Mouse (Mus musculus) left cerebral cortex, adult 8-10 months (tissue): Measurements from ENCODE around the gene Itgb6. TPM values are rescaled to one million over a fixed set of nuclear protein-coding genes. Genes with fewer than 3 reads are reported as not detected.

Experiments used
- DNase-seq, 2 experiments: peaks; one replicate each; pipeline ENCODE4 v3.0.0; 2022; ENCODE audit warnings: low spot score in 2 of 2
- total RNA-seq, 4 experiments: library from RNA; stranded (reverse); gene quantifications; 2 replicates each; pipeline ENCODE4 v1.2.4; 2022

Gene Itgb6
- under 1 TPM in 1 of 4 experiments, not detected in 3; 0.14 TPM for total RNA-seq

GRCm38 (mm10) chr2:60722514-60722913, at the start of gene Itgb6:
Gene Itgb6 (minus strand): TSS chr2:60722643.
- peak in 1 of 2 experiments; percentile 33 for DNase-seq

GRCm38 (mm10) chr2:60766420-60766819, 44.0 kb upstream of the Itgb6 start:
- DNase-seq = no peak

- no peak for DNase-seq
These were observed 33.8 kb upstream of the Itgb6 start for GRCm38 (mm10) chr2:60756218-60756617.

GRCm38 (mm10) chr2:60755101-60755500, 32.7 kb upstream of the Itgb6 start:
- no peak for DNase-seq

GRCm38 (mm10) chr2:60751274-60751673, 28.8 kb upstream of the Itgb6 start:
- no peak for DNase-seq

- DNase-seq = no peak
These were observed 28.1 kb upstream of the Itgb6 start for GRCm38 (mm10) chr2:60750591-60750990.

- no peak for DNase-seq
These were observed 26.1 kb upstream of the Itgb6 start for GRCm38 (mm10) chr2:60748585-60748984.

- DNase-seq = no peak
These were observed 25.1 kb upstream of the Itgb6 start for GRCm38 (mm10) chr2:60747590-60747989.

- DNase-seq = no peak
These were observed 22.2 kb upstream of the Itgb6 start for GRCm38 (mm10) chr2:60744674-60745073.

- no peak for DNase-seq
These were observed 17.1 kb upstream of the Itgb6 start for GRCm38 (mm10) chr2:60739389-60740137.

- no peak for DNase-seq
These were observed 8.5 kb upstream of the Itgb6 start for GRCm38 (mm10) chr2:60730929-60731328.

GRCm38 (mm10) chr2:60730024-60730423, 7.6 kb upstream of the Itgb6 start:
- DNase-seq = no peak

GRCm38 (mm10) chr2:60728902-60729585, 6.6 kb upstream of the Itgb6 start:
- DNase-seq = no peak

- no peak for DNase-seq
These were observed 2.2 kb upstream of the Itgb6 start for GRCm38 (mm10) chr2:60724660-60725059.

GRCm38 (mm10) chr2:60722967-60723366, 524 bp upstream of the Itgb6 start:
- no peak for DNase-seq

- no peak for DNase-seq
These were observed 1.5 kb downstream of the Itgb6 start for GRCm38 (mm10) chr2:60720906-60721305.

- DNase-seq = no peak
These were observed 2.2 kb downstream of the Itgb6 start for GRCm38 (mm10) chr2:60720205-60720604.

- DNase-seq = peak in 1 of 2 experiments; percentile 37
These were observed 5.1 kb downstream of the Itgb6 start for GRCm38 (mm10) chr2:60717348-60717747.

- DNase-seq = no peak
These were observed 5.9 kb downstream of the Itgb6 start for GRCm38 (mm10) chr2:60716549-60716948.

- DNase-seq = no peak
These were observed 6.7 kb downstream of the Itgb6 start for GRCm38 (mm10) chr2:60715771-60716170.

GRCm38 (mm10) chr2:60714971-60715502, 7.4 kb downstream of the Itgb6 start:
- no peak for DNase-seq

- DNase-seq = no peak
These were observed 8.0 kb downstream of the Itgb6 start for GRCm38 (mm10) chr2:60714475-60714874.

- DNase-seq = no peak
These were observed 8.6 kb downstream of the Itgb6 start for GRCm38 (mm10) chr2:60713857-60714256.
